ENCODE assay signal across 10 mouse cellular contexts in genomic region chr13:101481551-101482184, GRCm38 (mm10).
DNase-seq lines count a peak whose midpoint lies in the region; ATAC-seq and TF ChIP-seq lines count a peak whose summit lies in the region.
"Had no signal": no experiment of that assay in that cellular context is flagged by ENCODE, and none has a peak within 500 bp of the region (broad histone marks: within the 10 kb centered on the region; RNA-seq: fewer than 3 reads in every experiment).

No protein-coding gene starts in this region.

- no peaks in the 10 kb centered on the region; the same call in none of the 2 replicates for H3K9me3 ChIP-seq in heart, embryonic 15.5 days (replicated peaks)
- 0 out of 2 replicates have a peak, but pooled peaks cover 4% of the 10 kb centered on the region for H3K9me3 ChIP-seq in midbrain, embryonic 14.5 days (ENCODE audit: control insufficient read depth, low read length)
- no peaks in the 10 kb centered on the region for H3K9me3 ChIP-seq in midbrain, embryonic 16.5 days (replicated peaks; ENCODE audit: control insufficient read depth, low read length, poor library complexity, severe bottlenecking)
- no peaks in the 10 kb centered on the region for H3K9me3 ChIP-seq in forebrain, postnatal 0 days (ENCODE audit: low read length)
- no peaks in the 10 kb centered on the region for H3K9me3 ChIP-seq in stomach, postnatal 0 days (ENCODE audit: control insufficient read depth, low read length)
- H3K9me3 ChIP-seq: midbrain, embryonic 12.5 days had no signal

- WGBS in heart, embryonic 15.5 days: 62% methylated on average over 6 of the region's 6 CpGs
- WGBS in midbrain, embryonic 14.5 days: 85% methylated on average over 6 of the region's 6 CpGs
- WGBS in midbrain, embryonic 16.5 days: 80% methylated on average over 6 of the region's 6 CpGs
- 55% methylated on average over 6 of the region's 6 CpGs for WGBS in forebrain, postnatal 0 days
- WGBS in stomach, postnatal 0 days: 65% methylated on average over 6 of the region's 6 CpGs

- peaks cover 11% of the 10 kb centered on the region for H3K4me1 ChIP-seq in heart, embryonic 15.5 days (replicated peaks)
- H3K4me1 ChIP-seq in midbrain, embryonic 14.5 days (ENCODE audit: control insufficient read depth, insufficient read depth, low read length): no peaks in the 10 kb centered on the region
- H3K4me1 ChIP-seq in midbrain, embryonic 16.5 days (ENCODE audit: control insufficient read depth, insufficient read depth, low read length): no peaks in the 10 kb centered on the region
- H3K4me1 ChIP-seq in forebrain, postnatal 0 days (ENCODE audit: insufficient read depth): no peaks in the 10 kb centered on the region
- no peaks in the 10 kb centered on the region for H3K4me1 ChIP-seq in stomach, postnatal 0 days (replicated peaks; ENCODE audit: control insufficient read depth, insufficient read depth)
- H3K4me1 ChIP-seq: midbrain, embryonic 12.5 days had no signal

- no peak overlapping the region for H3K4me2 ChIP-seq in heart, embryonic 15.5 days
- no peak overlapping the region for H3K4me2 ChIP-seq in midbrain, embryonic 14.5 days (ENCODE audit: low read length)
- H3K4me2 ChIP-seq in midbrain, embryonic 16.5 days (ENCODE audit: low read length): no peak overlapping the region
- H3K4me2 ChIP-seq in forebrain, postnatal 0 days (ENCODE audit: low read depth): no peak overlapping the region
- H3K4me2 ChIP-seq in stomach, postnatal 0 days (replicated peaks; ENCODE audit: low read depth): no peak overlapping the region
- H3K4me2 ChIP-seq: heart, embryonic 13.5 days; lung, embryonic 14.5 days; midbrain, embryonic 12.5 days had no signal

- H3K36me3 ChIP-seq in heart, embryonic 15.5 days: no peaks in the 10 kb centered on the region
- no peaks in the 10 kb centered on the region for H3K36me3 ChIP-seq in midbrain, embryonic 14.5 days (ENCODE audit: control insufficient read depth, insufficient read depth, low read length)
- H3K36me3 ChIP-seq in midbrain, embryonic 16.5 days (ENCODE audit: control insufficient read depth, insufficient read depth, low read length): no peaks in the 10 kb centered on the region
- no peaks in the 10 kb centered on the region for H3K36me3 ChIP-seq in forebrain, postnatal 0 days (ENCODE audit: insufficient read depth)
- H3K36me3 ChIP-seq in stomach, postnatal 0 days (ENCODE audit: control insufficient read depth, insufficient read depth, low read length): no peaks in the 10 kb centered on the region
- H3K36me3 ChIP-seq: heart, embryonic 13.5 days; midbrain, embryonic 12.5 days had no signal

- ATAC-seq in heart, embryonic 15.5 days (replicated peaks; ENCODE audit: insufficient number of reproducible peaks, insufficient read depth, low FRiP score, low read depth): no peak
- 0 out of 2 replicates have a peak, but pooled peaks have one; percentile 20 for ATAC-seq in midbrain, embryonic 14.5 days (ENCODE audit: low FRiP score, low TSS enrichment)
- ATAC-seq in midbrain, embryonic 16.5 days: no peak
- peak; percentile 54 for ATAC-seq in forebrain, postnatal 0 days
- peak; percentile 65 for ATAC-seq in stomach, postnatal 0 days (ENCODE audit: low FRiP score, low TSS enrichment)

- no peak for DNase-seq in heart, adult 8-10 months (ENCODE audit: low spot score)
- DNase-seq in midbrain, embryonic 14.5 days: peak; percentile 30
- no peak for DNase-seq in forebrain, postnatal 0 days
- peak; percentile 42 for DNase-seq in stomach, postnatal 0 days (ENCODE audit: low spot score)
- no peak for DNase-seq in T-cell, adult 2 months (ENCODE audit: low spot score)
- DNase-seq: lung, embryonic 14.5 days had no signal

- TF ChIP-seq EP300 in stomach, postnatal 0 days (optimal IDR thresholded peaks at IDR 0.05): no peak

- H3K27me3 ChIP-seq in heart, embryonic 15.5 days: no peaks in the 10 kb centered on the region
- no peaks in the 10 kb centered on the region for H3K27me3 ChIP-seq in midbrain, embryonic 14.5 days (ENCODE audit: control insufficient read depth, insufficient read depth, low read length)
- H3K27me3 ChIP-seq in midbrain, embryonic 16.5 days (ENCODE audit: control insufficient read depth, insufficient read depth, low read depth, low read length): no peaks in the 10 kb centered on the region
- no peaks in the 10 kb centered on the region for H3K27me3 ChIP-seq in forebrain, postnatal 0 days (ENCODE audit: insufficient read depth, low read length)
- H3K27me3 ChIP-seq in stomach, postnatal 0 days (ENCODE audit: control insufficient read depth, insufficient read depth, low read length): no peaks in the 10 kb centered on the region
- H3K27me3 ChIP-seq: heart, embryonic 13.5 days; midbrain, embryonic 12.5 days had no signal

- no peak for TF ChIP-seq CTCF in forebrain, postnatal 0 days (IDR thresholded peaks at IDR 0.05; ENCODE audit: low read depth)
- TF ChIP-seq CTCF in stomach, postnatal 0 days (IDR thresholded peaks at IDR 0.05; ENCODE audit: low read depth): no peak

- H3K9ac ChIP-seq in heart, embryonic 15.5 days: no peak overlapping the region
- no peak overlapping the region for H3K9ac ChIP-seq in midbrain, embryonic 14.5 days (replicated peaks; ENCODE audit: low read length)
- H3K9ac ChIP-seq in midbrain, embryonic 16.5 days (ENCODE audit: low read depth, low read length): no peak overlapping the region
- no peak overlapping the region for H3K9ac ChIP-seq in forebrain, postnatal 0 days
- no peak overlapping the region for H3K9ac ChIP-seq in stomach, postnatal 0 days (ENCODE audit: low read length)
- H3K9ac ChIP-seq: heart, embryonic 13.5 days; lung, embryonic 14.5 days; midbrain, embryonic 12.5 days had no signal

- no peak overlapping the region for H3K4me3 ChIP-seq in heart, embryonic 15.5 days
- no peak overlapping the region for H3K4me3 ChIP-seq in midbrain, embryonic 14.5 days (replicated peaks; ENCODE audit: low read depth, low read length)
- H3K4me3 ChIP-seq in midbrain, embryonic 16.5 days (ENCODE audit: low read depth, low read length): no peak overlapping the region
- H3K4me3 ChIP-seq in forebrain, postnatal 0 days (ENCODE audit: low read depth, low read length): no peak overlapping the region
- H3K4me3 ChIP-seq in stomach, postnatal 0 days (ENCODE audit: low read depth, low read length): no peak overlapping the region
- H3K4me3 ChIP-seq: heart, embryonic 13.5 days; midbrain, embryonic 12.5 days had no signal

- H3K27ac ChIP-seq in heart, embryonic 15.5 days: peak overlapping the region; percentile 22; the same call in 1 of the 2 replicates
- H3K27ac ChIP-seq in midbrain, embryonic 14.5 days (replicated peaks; ENCODE audit: low read depth, low read length): no peak overlapping the region
- H3K27ac ChIP-seq in midbrain, embryonic 16.5 days (ENCODE audit: low read length): no peak overlapping the region
- no peak overlapping the region for H3K27ac ChIP-seq in forebrain, postnatal 0 days (ENCODE audit: low read depth, low read length)
- H3K27ac ChIP-seq in stomach, postnatal 0 days (replicated peaks): peak overlapping the region; percentile 31; the same call in 1 of the 2 replicates
- H3K27ac ChIP-seq: heart, embryonic 13.5 days; midbrain, embryonic 12.5 days had no signal

Comparison
In these comparisons a context has a peak if more than half of its experiments do, and no peak if none do; other contexts are left out.
1. ATAC-seq: peak in midbrain, embryonic 14.5 days (single experiment), forebrain, postnatal 0 days (single experiment) and stomach, postnatal 0 days (single experiment); none in heart, embryonic 15.5 days (single experiment) and midbrain, embryonic 16.5 days (single experiment).
2. H3K27ac ChIP-seq: peak in heart, embryonic 15.5 days (single experiment) and stomach, postnatal 0 days (single experiment); none in midbrain, embryonic 14.5 days (single experiment), midbrain, embryonic 16.5 days (single experiment) and forebrain, postnatal 0 days (single experiment).
3. DNase-seq: peak in midbrain, embryonic 14.5 days (single experiment) and stomach, postnatal 0 days (single experiment); none in heart, adult 8-10 months (single experiment), forebrain, postnatal 0 days (single experiment) and T-cell, adult 2 months (single experiment).